Comparison of ENCODE assay signal across 10 mouse cellular contexts in the genomic region with DNA sequence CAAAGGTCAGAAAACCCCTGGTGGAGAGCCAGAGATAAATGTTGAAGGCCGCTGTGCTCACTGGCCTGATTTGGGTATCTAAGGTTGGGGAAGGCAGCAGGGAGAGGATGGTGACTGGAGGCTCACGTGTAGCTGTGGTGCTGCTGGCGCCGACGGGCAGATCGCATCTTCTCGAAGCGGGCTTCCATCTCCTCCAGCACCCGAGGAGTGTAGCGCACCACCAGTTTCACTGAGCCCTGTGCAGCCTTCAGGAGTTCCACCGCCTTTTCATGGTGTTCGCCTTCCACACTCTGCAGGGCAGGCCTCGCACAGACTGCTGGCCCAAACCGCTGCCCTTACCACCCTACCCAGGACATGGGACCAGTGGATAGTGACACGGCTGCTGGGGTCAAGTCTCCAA. TPM values are rescaled to one million over a fixed set of nuclear protein-coding genes. Genes with fewer than 3 reads are reported as not detected.
A peak's percentile ranks its signal among the peaks of the same experiment; 100 is the strongest.
DNase-seq lines count a peak whose midpoint lies in the region; ATAC-seq lines count a peak whose summit lies in the region.
"Had no signal": no experiment of that assay in that cellular context is flagged by ENCODE, and none has a peak within 500 bp of the region (broad histone marks: within the 10 kb centered on the region; RNA-seq: fewer than 3 reads in every experiment).

No protein-coding gene starts in this region.

- peaks cover 48% of the 10 kb centered on the region for H3K27me3 ChIP-seq in kidney, embryonic 16.5 days (ENCODE audit: insufficient read depth, low read length)
- peaks cover 5% of the 10 kb centered on the region; the same call in 1 of the 2 replicates for H3K27me3 ChIP-seq in hindbrain, embryonic 16.5 days (replicated peaks; ENCODE audit: control insufficient read depth, insufficient read depth, low read length)
- peaks cover 3% of the 10 kb centered on the region; the same call in 1 of the 2 replicates for H3K27me3 ChIP-seq in midbrain, embryonic 16.5 days (ENCODE audit: control insufficient read depth, insufficient read depth, low read depth, low read length)
- H3K27me3 ChIP-seq: Patski had no signal

- H3K36me3 ChIP-seq in kidney, embryonic 16.5 days (ENCODE audit: insufficient read depth, low read length), result no peaks in the 10 kb centered on the region; the same call in 1 of the 2 replicates
- H3K36me3 ChIP-seq in hindbrain, embryonic 16.5 days (ENCODE audit: control insufficient read depth, insufficient read depth, low read length), result no peaks in the 10 kb centered on the region; the same call in 1 of the 2 replicates
- 0 out of 2 replicates have a peak, but pooled peaks cover 2% of the 10 kb centered on the region for H3K36me3 ChIP-seq in midbrain, embryonic 16.5 days (ENCODE audit: control insufficient read depth, insufficient read depth, low read length)

- 85% methylated on average over 15 of the region's 15 CpGs for WGBS in kidney, embryonic 16.5 days
- WGBS in hindbrain, embryonic 16.5 days, result 81% methylated on average over 12 of the region's 15 CpGs
- 77% methylated on average over 15 of the region's 15 CpGs for WGBS in midbrain, embryonic 16.5 days

- no peak overlapping the region for H3K4me3 ChIP-seq in kidney, embryonic 16.5 days (ENCODE audit: low read length)
- peak overlapping the region; percentile 87 for H3K4me3 ChIP-seq in hindbrain, embryonic 16.5 days (ENCODE audit: low read length)
- peak overlapping the region; percentile 79 for H3K4me3 ChIP-seq in midbrain, embryonic 16.5 days (ENCODE audit: low read depth, low read length)

- H3K9me3 ChIP-seq in kidney, embryonic 16.5 days (ENCODE audit: low read length), result no peaks in the 10 kb centered on the region
- no peaks in the 10 kb centered on the region for H3K9me3 ChIP-seq in hindbrain, embryonic 16.5 days (ENCODE audit: control insufficient read depth, low read length)
- no peaks in the 10 kb centered on the region for H3K9me3 ChIP-seq in midbrain, embryonic 16.5 days (replicated peaks; ENCODE audit: control insufficient read depth, low read length, poor library complexity, severe bottlenecking)

- H3K4me1 ChIP-seq in kidney, embryonic 16.5 days (ENCODE audit: insufficient read depth, low read length), result peaks cover 28% of the 10 kb centered on the region
- peaks cover 36% of the 10 kb centered on the region for H3K4me1 ChIP-seq in hindbrain, embryonic 16.5 days (ENCODE audit: control insufficient read depth, insufficient read depth, low read depth, low read length)
- H3K4me1 ChIP-seq in midbrain, embryonic 16.5 days (ENCODE audit: control insufficient read depth, insufficient read depth, low read length), result peaks cover 33% of the 10 kb centered on the region

- no peak overlapping the region for H3K27ac ChIP-seq in kidney, embryonic 16.5 days (ENCODE audit: low read length)
- no peak overlapping the region; the same call in 1 of the 2 replicates for H3K27ac ChIP-seq in hindbrain, embryonic 16.5 days (ENCODE audit: low read depth, low read length)
- no peak overlapping the region for H3K27ac ChIP-seq in midbrain, embryonic 16.5 days (ENCODE audit: low read length)

- ATAC-seq in kidney, embryonic 16.5 days (ENCODE audit: low FRiP score, low TSS enrichment), result no peak
- ATAC-seq in hindbrain, embryonic 16.5 days, result no peak
- no peak for ATAC-seq in midbrain, embryonic 16.5 days
- ATAC-seq in granulocyte monocyte progenitor cell, adult 5-6 weeks (replicated peaks; ENCODE audit: poor library complexity, severe bottlenecking), result no peak

- peak overlapping the region; percentile 98; the same call in 1 of the 2 replicates for H3K4me2 ChIP-seq in kidney, embryonic 16.5 days (replicated peaks; ENCODE audit: low read depth, low read length)
- peak overlapping the region; percentile 74 for H3K4me2 ChIP-seq in hindbrain, embryonic 16.5 days (ENCODE audit: low read length)
- peak overlapping the region; percentile 71 for H3K4me2 ChIP-seq in midbrain, embryonic 16.5 days (ENCODE audit: low read length)

- DNase-seq in kidney, adult 8-10 months, result no peak
- DNase-seq in cerebellum, adult 9-11 months, result peak; percentile 70
- DNase-seq in spleen, postnatal 36 days (ENCODE audit: low spot score in 2 of 2), result no peak
- DNase-seq in gastrocnemius, postnatal 10 days, result no peak
- DNase-seq: spleen, adult 18-20 months had no signal

- H3K9ac ChIP-seq in kidney, embryonic 16.5 days (replicated peaks; ENCODE audit: low read length), result no peak overlapping the region
- H3K9ac ChIP-seq in hindbrain, embryonic 16.5 days (ENCODE audit: low read depth, low read length), result peak overlapping the region; percentile 70
- H3K9ac ChIP-seq in midbrain, embryonic 16.5 days (ENCODE audit: low read depth, low read length), result peak overlapping the region; percentile 94

RNA-seq across cellular contexts. Expression of a gene that starts 1.4 kb away (rescaled TPM):
- polyA plus RNA-seq in kidney, embryonic 16.5 days (2015; fragmentation: Nextera tagmentation; extraction: Ambion mirVana), result 5.1 and 6.3 TPM in 2 replicates
- polyA plus RNA-seq in hindbrain, embryonic 16.5 days (2015; fragmentation: Nextera tagmentation; extraction: Ambion mirVana), result 28.5 and 28.6 TPM in 2 replicates
- 28.5 and 29.2 TPM in 2 replicates for polyA plus RNA-seq in midbrain, embryonic 16.5 days (2015; fragmentation: Nextera tagmentation; extraction: Ambion mirVana)
- total RNA-seq in granulocyte monocyte progenitor cell, adult 5-6 weeks (2014; fragmentation: Nextera tagmentation), result 1.2 TPM in 1 of 2 replicates, not detected in the other
- total RNA-seq in granulocyte monocyte progenitor cell, adult 5-6 weeks (2017), result not detected in 2 replicates
- total RNA-seq in gastrocnemius, postnatal 10 days (2021), result under 1 TPM; 0.89 to 0.97 TPM

RNA-seq across cellular contexts. Expression of a gene that starts 2.2 kb away (rescaled TPM):
- polyA plus RNA-seq in kidney, embryonic 16.5 days (2015; fragmentation: Nextera tagmentation; extraction: Ambion mirVana), result 1.7 and 1.9 TPM in 2 replicates
- 41.4 and 70.3 TPM in 2 replicates for polyA plus RNA-seq in hindbrain, embryonic 16.5 days (2015; fragmentation: Nextera tagmentation; extraction: Ambion mirVana)
- polyA plus RNA-seq in midbrain, embryonic 16.5 days (2015; fragmentation: Nextera tagmentation; extraction: Ambion mirVana), result 27.0 and 39.9 TPM in 2 replicates
- not detected in 2 replicates for total RNA-seq in granulocyte monocyte progenitor cell, adult 5-6 weeks (2014; fragmentation: Nextera tagmentation)
- total RNA-seq in granulocyte monocyte progenitor cell, adult 5-6 weeks (2017), result 1.9 TPM in 1 of 2 replicates, not detected in the other
- 1 to 10 TPM; 1.9 to 2.0 TPM for total RNA-seq in gastrocnemius, postnatal 10 days (2021)

RNA-seq across cellular contexts. Expression of a gene that starts 27.4 kb away (rescaled TPM):
- polyA plus RNA-seq in kidney, embryonic 16.5 days (2015; fragmentation: Nextera tagmentation; extraction: Ambion mirVana), result 211 and 227 TPM in 2 replicates
- polyA plus RNA-seq in hindbrain, embryonic 16.5 days (2015; fragmentation: Nextera tagmentation; extraction: Ambion mirVana), result 144 and 161 TPM in 2 replicates
- polyA plus RNA-seq in midbrain, embryonic 16.5 days (2015; fragmentation: Nextera tagmentation; extraction: Ambion mirVana), result 157 and 186 TPM in 2 replicates
- total RNA-seq in granulocyte monocyte progenitor cell, adult 5-6 weeks (2014; fragmentation: Nextera tagmentation), result 259 and 270 TPM in 2 replicates
- 374 and 382 TPM in 2 replicates for total RNA-seq in granulocyte monocyte progenitor cell, adult 5-6 weeks (2017)
- 100 to 1,000 TPM; 123 to 156 TPM for total RNA-seq in gastrocnemius, postnatal 10 days (2021)

RNA-seq across cellular contexts. Expression of a gene that starts 33.1 kb away (rescaled TPM):
- 1.7 and 1.8 TPM in 2 replicates for polyA plus RNA-seq in kidney, embryonic 16.5 days (2015; fragmentation: Nextera tagmentation; extraction: Ambion mirVana)
- 0.28 and 0.72 TPM in 2 replicates for polyA plus RNA-seq in hindbrain, embryonic 16.5 days (2015; fragmentation: Nextera tagmentation; extraction: Ambion mirVana)
- 0.39 and 0.40 TPM in 2 replicates for polyA plus RNA-seq in midbrain, embryonic 16.5 days (2015; fragmentation: Nextera tagmentation; extraction: Ambion mirVana)
- total RNA-seq in granulocyte monocyte progenitor cell, adult 5-6 weeks (2014; fragmentation: Nextera tagmentation), result not detected in 2 replicates
- total RNA-seq in granulocyte monocyte progenitor cell, adult 5-6 weeks (2017), result not detected in 2 replicates
- 100 to 1,000 TPM; 579 to 609 TPM for total RNA-seq in gastrocnemius, postnatal 10 days (2021)

RNA-seq across cellular contexts. Expression of a gene that starts 34.6 kb away (rescaled TPM):
- polyA plus RNA-seq in kidney, embryonic 16.5 days (2015; fragmentation: Nextera tagmentation; extraction: Ambion mirVana), result 22.3 and 23.6 TPM in 2 replicates
- 13.3 and 14.2 TPM in 2 replicates for polyA plus RNA-seq in hindbrain, embryonic 16.5 days (2015; fragmentation: Nextera tagmentation; extraction: Ambion mirVana)
- polyA plus RNA-seq in midbrain, embryonic 16.5 days (2015; fragmentation: Nextera tagmentation; extraction: Ambion mirVana), result 11.1 and 12.4 TPM in 2 replicates
- 5.4 and 6.3 TPM in 2 replicates for total RNA-seq in granulocyte monocyte progenitor cell, adult 5-6 weeks (2014; fragmentation: Nextera tagmentation)
- total RNA-seq in granulocyte monocyte progenitor cell, adult 5-6 weeks (2017), result 2.4 and 3.9 TPM in 2 replicates
- total RNA-seq in gastrocnemius, postnatal 10 days (2021), result 10 to 100 TPM; 25.5 to 35.2 TPM
